Mouse (Mus musculus) monocyte, adult 5-6 weeks (primary cell): Measurements from ENCODE around the gene Ppp1r10. TPM values are rescaled to one million over a fixed set of nuclear protein-coding genes. Genes with fewer than 3 reads are reported as not detected.

Experiments used
- ATAC-seq: fragments of 153-309, 156-312 bp; replicated peaks from 2 replicates; pipeline ENCODE4 v1.8.0; 2017; ENCODE audit warnings: mild to moderate bottlenecking; ENCODE audit not compliant: low TSS enrichment, insufficient number of reproducible peaks, severe bottlenecking, poor library complexity, low FRiP score
- total RNA-seq: library from RNA; stranded (forward); fragments of 200-1000, 200-491, 200-594 nt; gene quantifications from 3 replicates; pipeline ENCODE4 v1.2.3, GENCODE M21; 2017

Gene Ppp1r10
- total RNA-seq, 1 experiment from 2014 or later, result 106 TPM

DNA sequence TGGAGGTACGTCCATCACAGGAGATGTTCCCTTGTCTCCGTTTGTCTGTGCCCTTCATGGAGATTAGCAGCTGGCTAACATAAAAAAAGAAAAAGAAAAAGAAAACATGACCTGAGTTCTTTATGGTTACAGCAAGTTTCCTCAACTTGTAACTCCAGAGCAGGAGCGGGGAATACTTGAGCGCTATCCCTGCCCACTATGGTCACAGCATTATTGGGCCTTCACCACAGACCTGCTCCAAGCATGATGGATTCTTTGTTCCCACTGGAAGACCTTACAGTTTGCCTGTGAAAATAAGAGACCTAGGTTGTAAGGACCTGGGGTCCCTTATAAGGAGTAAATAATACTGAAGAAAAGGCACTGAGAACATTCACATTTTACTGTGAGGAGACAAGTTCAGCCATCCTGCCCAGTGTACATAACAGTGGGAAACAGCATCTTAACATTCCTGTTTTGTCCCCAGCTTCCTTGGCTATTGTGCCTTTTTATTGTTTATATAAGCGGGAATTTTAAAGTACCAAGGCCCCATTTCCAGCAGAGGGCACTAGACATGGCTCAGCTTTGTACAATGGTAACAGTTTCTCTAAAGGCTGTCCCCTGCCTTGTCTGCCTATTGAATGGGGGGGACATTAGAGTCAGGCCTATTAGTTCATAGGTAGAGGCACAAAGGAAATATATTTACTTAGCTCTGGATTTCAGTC, 4.8 kb downstream of the Ppp1r10 start:
- no peak for ATAC-seq

- ATAC-seq, result no peak
Measured at GRCm38 (mm10) chr17:35921710-35922109, 5.5 kb downstream of the Ppp1r10 start.

DNA sequence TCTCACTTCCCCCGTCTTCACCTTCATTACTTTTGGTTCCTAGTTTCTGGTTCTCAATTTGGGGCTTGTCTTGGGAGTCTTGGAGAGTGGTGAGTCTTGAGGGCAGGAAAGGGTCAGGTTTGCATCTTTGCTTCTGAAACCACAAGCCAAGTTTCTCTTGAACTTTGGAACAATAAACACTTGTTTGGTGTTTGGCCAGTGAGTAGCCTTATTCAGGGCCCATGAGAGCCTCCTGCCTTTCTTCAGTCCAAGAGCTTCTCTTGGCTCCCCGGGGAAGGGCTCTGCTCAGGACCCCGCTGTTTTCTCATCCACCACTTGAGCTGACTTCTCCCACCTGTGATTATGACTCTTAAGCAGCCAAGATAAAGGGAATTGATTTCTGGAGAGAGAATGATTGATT, 6.3 kb downstream of the Ppp1r10 start:
- no peak for ATAC-seq

DNA sequence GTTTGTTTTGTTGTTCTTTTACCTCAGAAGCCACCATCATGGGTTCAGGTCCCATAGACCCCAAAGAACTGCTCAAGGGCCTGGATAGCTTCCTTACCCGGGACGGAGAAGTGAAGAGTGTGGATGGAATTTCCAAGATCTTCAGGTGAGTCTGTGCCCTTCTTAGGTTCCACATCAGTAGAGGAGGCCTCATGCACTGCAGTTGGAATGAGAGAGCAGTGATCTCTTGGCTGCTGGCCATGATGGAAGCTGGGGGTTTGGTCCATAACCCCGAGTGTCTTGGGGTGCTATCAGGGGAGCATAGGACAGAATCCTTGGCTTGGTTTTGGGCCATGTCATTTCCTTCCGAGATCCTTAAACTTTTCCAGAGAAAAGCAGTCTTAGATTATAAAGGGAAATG, 7.0 kb downstream of the Ppp1r10 start:
- ATAC-seq, result no peak

GRCm38 (mm10) chr17:35927471-35927870, 11.2 kb downstream of the Ppp1r10 start:
- no peak for ATAC-seq

DNA sequence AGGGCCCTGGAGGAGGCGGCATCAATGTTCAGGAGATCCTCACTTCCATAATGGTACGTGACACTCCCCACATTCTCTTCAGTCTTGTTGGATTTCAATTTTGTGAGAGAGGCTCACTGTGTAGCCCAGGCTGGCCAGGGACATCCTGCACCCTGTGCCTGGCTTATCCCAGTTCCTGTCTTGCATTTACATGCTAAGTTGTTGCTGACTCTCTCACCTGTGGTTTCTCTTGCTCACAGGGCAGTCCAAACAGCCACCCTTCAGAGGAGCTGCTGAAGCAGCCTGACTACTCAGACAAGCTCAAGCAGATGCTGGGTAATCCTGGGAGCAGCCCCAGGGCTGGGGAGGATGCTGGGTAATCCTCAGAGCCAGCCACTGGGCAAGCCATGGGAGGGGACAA, 13.3 kb downstream of the Ppp1r10 start:
- no peak for ATAC-seq

DNA sequence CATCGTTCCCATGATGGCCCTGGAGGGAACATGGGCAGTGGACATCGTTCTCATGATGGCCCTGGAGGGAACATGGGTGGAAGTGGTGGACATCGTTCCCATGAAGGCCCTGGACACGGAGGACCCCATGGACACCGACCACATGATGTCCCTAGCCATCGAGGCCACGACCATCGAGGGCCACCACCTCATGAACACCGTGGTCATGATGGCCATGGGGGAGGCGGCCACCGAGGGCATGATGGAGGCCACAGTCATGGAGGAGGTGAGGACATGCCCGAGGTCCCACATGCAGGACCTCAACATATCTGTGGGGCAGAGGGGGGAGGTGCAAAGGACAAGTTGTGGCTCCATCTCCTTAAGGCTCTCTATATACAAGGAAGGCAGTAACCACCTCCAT, 14.4 kb downstream of the Ppp1r10 start:
- no peak for ATAC-seq

GRCm38 (mm10) chr17:35932608-35933007, 16.4 kb downstream of the Ppp1r10 start:
- ATAC-seq, result no peak

DNA sequence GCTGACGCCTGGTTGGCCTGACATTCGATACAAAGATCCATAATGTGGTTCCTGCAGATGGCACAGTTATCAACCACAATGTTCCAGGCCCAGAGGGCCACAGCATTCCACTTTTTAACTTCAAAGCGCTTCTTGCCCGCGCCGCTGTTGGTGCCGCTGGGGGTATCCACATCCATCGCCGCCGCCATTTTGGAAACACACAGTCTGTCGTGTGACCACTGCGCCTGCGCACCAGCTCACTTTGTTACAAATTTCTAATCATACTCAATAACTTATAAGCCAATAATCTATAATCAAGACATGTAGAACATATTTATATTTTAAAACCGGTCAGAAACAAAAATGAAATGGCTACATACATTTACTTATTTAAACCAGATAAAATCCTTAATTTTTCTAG, 19.5 kb downstream of the Ppp1r10 start:
- 0 out of 2 replicates have a peak, but pooled peaks have one; percentile 59 for ATAC-seq

DNA sequence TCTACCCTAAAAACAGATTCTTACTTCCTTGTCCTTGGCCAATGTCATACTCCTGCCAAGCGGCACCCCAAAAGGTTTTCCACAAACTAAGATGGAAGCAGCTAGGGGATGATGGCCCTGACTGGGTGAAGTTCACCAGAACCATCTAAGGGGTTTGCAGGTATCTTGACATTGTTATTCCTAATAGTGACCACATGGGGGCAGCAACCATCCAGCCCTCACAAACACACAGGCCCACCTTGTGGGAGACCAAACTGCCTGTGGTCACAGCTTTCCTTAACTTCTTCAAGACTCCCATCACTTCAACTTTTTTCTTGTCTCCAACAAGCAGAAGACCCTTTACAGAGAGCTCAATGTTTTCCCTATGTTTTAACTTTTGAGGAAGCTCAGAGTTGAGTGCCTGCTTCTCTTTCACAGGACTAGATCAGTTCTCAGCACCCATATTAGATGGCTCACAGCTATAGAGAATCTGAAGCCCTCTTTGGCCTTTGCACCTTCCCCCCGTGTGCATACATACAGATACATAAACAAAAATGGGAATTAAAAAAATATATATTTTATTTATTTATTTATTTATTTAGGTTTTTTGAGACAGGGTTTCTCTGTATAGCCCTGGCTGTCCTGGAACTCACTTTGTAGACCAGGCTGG, 21.6 kb downstream of the Ppp1r10 start:
- ATAC-seq, result peak; percentile 89

- ATAC-seq, result no peak
Measured at GRCm38 (mm10) chr17:35939108-35939507, 22.9 kb downstream of the Ppp1r10 start.

DNA sequence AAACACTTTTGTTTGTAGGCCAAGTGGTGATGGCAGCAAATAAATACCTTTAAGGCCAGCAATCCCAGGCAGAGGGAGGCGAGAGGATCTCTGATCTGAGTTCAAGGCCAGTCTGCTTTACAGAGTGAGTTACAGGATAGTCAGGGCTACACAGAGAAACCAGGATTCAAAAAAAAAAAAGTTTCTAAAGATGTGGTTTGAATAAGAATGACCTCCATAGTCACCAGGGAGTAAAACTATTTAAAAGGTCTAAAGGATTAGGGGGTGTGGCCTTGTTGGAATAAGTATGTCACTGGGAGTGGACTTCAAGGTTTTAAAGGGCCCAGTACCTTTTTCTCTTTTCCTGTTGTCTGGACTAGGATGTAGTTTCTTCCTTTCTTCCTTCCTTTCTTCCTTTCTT, 23.7 kb downstream of the Ppp1r10 start:
- no peak for ATAC-seq

GRCm38 (mm10) chr17:35950946-35951345, 34.7 kb downstream of the Ppp1r10 start:
- ATAC-seq, result 0 out of 2 replicates have a peak, but pooled peaks have one; percentile 18

GRCm38 (mm10) chr17:35952559-35952958, 36.3 kb downstream of the Ppp1r10 start:
- ATAC-seq, result 0 out of 2 replicates have a peak, but pooled peaks have one; percentile 25

- no peak for ATAC-seq
Measured at GRCm38 (mm10) chr17:35954665-35955064, 38.4 kb downstream of the Ppp1r10 start.

GRCm38 (mm10) chr17:35958533-35959223, 42.4 kb downstream of the Ppp1r10 start:
- no peak for ATAC-seq

DNA sequence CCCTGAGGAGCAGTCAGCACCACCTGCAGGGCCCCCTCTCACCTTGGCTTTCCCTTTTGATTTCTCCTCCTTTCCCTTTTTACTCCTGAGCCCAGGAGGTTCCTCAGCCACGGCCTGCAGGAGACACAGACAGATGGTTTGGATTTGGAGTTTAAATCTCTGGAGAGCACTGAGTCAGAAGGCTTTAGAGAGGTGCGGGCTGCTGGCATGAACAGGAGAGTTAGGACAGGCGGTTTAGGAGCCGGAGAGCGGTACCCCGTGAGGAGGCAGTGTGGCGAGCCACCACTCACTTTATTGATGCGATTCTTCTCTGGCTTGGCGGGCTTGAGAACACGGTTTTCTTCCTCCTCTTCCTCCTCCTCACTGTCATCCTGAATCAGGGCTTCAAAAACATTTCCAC, 47.0 kb downstream of the Ppp1r10 start:
- ATAC-seq, result no peak

DNA sequence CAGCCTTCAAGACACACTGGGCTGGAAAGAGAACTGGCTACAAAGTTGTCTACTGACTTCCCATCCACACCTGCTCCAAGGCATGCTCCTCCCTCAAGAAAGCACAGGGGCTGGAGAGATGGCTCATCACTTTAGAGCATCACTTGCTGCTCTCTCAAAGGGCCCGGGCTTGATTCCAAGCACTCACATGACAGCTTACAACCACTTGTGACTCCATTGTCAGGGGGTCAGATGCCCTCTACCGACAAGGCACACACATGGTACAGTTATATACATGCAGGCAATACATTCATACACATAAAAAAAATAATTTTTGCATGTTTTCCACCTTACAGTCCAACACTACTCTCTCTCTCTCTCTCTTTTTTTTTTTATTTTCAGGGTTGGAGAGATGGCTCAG, 51.4 kb downstream of the Ppp1r10 start:
- no peak for ATAC-seq

- ATAC-seq, result peak; percentile 95
Measured at GRCm38 (mm10) chr17:35969418-35970389, 53.5 kb downstream of the Ppp1r10 start, which contains the start of gene Abcf1. Gene Abcf1 (minus strand): TSS chr17:35969761.
